Mouse (Mus musculus): ENCODE measurements around the gene 1110004F10Rik. TPM values are rescaled to one million over a fixed set of nuclear protein-coding genes. Genes with fewer than 3 reads are reported as not detected.

Gene 1110004F10Rik
- polyA plus RNA-seq, 1 experiment from 2014 or later: 371 TPM

DNA sequence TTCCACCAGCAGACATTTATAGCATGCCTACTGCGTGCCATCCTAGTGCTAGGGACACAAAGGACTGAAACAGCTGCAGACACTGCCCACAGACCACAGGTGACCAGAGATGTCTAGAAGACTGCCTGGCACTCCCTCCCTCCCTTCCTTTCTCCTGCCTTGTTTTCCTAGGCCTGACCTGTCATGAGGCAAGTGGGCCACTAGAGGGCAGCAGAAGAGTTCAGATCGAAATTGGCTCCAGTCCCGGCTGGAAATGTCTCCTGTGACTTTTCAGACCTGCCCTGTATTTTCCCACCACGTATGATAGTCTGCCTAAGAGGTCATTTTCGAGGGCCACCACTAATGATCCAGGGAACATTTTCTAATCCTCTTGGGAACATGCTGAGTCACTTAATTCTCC is 92.9 kb downstream of the 1110004F10Rik start:
- WGBS: 11% methylated on average over 5 of the region's 5 CpGs
- Histone ChIP-seq H3K27me3 (ENCODE audit: low read depth, poor library complexity, severe bottlenecking) (no peaks in the 10 kb centered on the region), H3K4me3 (no peak overlapping the region), H3K9me3 (replicated peaks) (no peaks in the 10 kb centered on the region), H3K36me3 (peaks cover 67% of the 10 kb centered on the region), H3K4me1 (peaks cover 11% of the 10 kb centered on the region; the same call in 1 of the 2 replicates), H3K27ac (replicated peaks) (peak overlapping the region; percentile 71)
- peak; percentile 80 for DNase-seq (ENCODE audit: low spot score)

DNA sequence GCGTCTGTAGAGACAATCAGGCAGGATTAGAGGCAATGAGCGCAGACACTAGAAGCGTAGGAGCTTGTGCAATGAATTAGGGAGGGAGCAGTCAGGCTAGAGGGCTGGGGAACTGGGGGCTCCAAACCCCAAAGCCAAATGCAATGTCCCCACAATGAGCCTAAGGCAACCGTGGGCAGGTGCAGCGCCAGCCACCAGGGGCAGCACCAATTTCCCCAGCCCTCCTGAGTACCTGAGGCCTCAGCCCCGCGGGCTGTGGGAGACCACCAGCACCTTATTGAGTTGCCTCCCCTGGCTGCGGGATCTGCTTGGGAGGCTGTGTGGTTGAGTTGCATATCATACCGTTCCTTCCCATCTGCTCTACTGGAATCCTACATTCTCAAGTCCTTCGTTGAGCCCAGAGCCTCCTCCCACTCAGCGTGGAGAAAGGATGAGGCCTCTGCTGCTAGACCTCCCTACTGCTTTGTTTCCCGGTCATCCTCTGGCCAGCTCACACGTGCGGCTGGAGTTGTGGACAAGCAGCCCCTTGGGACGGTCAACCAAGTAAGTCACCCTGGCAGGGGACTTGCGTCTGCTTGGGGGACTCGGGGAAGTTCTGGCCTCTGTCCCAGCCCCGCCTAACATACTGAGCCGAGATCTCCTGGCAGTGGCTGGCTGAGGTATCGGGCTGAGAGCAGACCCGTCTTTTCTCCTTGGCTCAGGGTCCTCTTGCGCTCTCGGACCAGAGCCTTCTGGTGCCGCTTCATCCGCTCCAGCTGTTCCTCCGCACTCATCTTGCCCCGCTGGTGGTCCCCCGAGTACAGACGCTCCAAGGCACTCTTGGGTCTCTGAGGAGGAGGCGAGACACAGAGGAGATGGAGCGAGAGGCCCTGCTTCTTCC is 95.5 kb downstream of the 1110004F10Rik start:
- WGBS: 81% methylated on average over 31 of the region's 31 CpGs
- Histone ChIP-seq H3K27me3 (ENCODE audit: low read depth, poor library complexity, severe bottlenecking) (no peaks in the 10 kb centered on the region), H3K4me1 (peaks cover 9% of the 10 kb centered on the region; the same call in 1 of the 2 replicates), H3K27ac (replicated peaks) (no peak overlapping the region), H3K9me3 (replicated peaks) (no peaks in the 10 kb centered on the region), H3K4me3 (no peak overlapping the region), H3K36me3 (peaks cover 63% of the 10 kb centered on the region)
- no peak for DNase-seq (ENCODE audit: low spot score)

DNA sequence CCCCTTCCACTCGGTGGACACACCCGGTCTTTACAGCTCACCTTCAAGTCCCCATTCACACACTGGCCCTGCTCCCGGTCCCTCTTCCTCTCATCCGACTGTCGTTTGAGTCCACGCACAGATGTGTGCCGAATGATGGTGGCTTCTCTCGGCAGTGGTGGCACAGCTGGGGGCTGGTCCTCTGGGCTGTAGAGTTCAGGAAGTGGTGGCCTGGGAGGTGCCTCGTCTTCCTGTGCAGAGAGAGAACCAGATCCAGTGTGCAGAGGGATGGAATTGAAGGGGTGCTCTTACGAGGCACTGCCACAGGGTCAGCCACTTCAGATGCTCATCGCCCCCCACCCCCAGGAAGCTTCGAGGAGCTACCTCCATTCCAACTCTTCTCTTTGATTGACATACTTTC is 98.0 kb downstream of the 1110004F10Rik start:
- no peak overlapping the region for H3K4me3 ChIP-seq
- 93% methylated on average over 12 of the region's 12 CpGs for WGBS
- no peak overlapping the region for H3K27ac ChIP-seq (replicated peaks)
- H3K9me3 ChIP-seq (replicated peaks): no peaks in the 10 kb centered on the region
- H3K36me3 ChIP-seq: peaks cover 85% of the 10 kb centered on the region
- no peak for DNase-seq (ENCODE audit: low spot score)
- 0 out of 2 replicates have a peak, but pooled peaks cover 3% of the 10 kb centered on the region for H3K4me1 ChIP-seq
- no peaks in the 10 kb centered on the region for H3K27me3 ChIP-seq (ENCODE audit: low read depth, poor library complexity, severe bottlenecking)

DNA sequence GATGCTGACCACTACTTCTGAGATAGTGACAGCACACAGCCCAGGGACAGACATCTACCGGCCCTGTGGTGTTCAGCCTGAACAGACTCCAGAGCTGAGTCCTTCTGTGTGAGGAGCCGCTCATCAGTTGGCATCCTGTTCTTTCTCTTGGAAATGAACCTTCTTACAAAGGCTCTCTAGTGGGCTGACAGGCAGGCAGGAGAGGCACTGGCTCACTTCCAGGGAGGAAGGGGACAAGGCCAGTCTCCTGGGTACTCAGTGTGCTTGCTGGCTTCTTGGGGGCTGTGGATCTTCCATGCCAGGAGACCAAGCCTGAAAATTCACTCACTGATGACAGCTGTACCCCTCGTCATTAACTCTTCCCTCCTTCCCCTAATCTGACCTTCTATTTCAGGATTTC is 98.5 kb downstream of the 1110004F10Rik start:
- DNase-seq (ENCODE audit: low spot score): no peak
- no peak overlapping the region for H3K27ac ChIP-seq (replicated peaks)
- H3K9me3 ChIP-seq (replicated peaks): no peaks in the 10 kb centered on the region
- 0 out of 2 replicates have a peak, but pooled peaks cover under 1% of the 10 kb centered on the region for H3K4me1 ChIP-seq
- WGBS: 87% methylated on average over 3 of the region's 3 CpGs
- peaks cover 90% of the 10 kb centered on the region for H3K36me3 ChIP-seq
- no peaks in the 10 kb centered on the region for H3K27me3 ChIP-seq (ENCODE audit: low read depth, poor library complexity, severe bottlenecking)
- no peak overlapping the region for H3K4me3 ChIP-seq

DNA sequence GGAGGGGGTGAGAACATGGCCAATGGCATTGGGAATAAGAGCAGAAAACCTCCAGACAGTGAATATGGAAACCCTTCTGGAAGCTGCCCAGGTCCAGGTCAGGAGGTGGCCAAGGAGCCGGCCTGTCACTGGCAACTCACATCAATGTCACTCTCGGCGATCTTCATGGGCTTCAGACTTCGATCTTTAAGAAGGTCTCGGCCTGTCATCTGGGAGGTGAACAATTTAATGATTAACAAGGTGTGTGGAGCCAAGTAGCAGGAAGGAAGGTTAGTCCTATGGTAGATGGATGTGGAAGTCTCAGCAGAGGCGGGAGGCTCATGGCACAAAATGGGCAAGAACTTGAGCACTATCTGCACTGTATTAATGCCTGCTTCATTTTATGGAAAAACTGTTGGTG is 105.8 kb downstream of the 1110004F10Rik start:
- WGBS: 94% methylated on average over 6 of the region's 6 CpGs
- DNase-seq (ENCODE audit: low spot score): no peak
- Histone ChIP-seq H3K9me3 (replicated peaks) (no peaks in the 10 kb centered on the region), H3K27me3 (ENCODE audit: low read depth, poor library complexity, severe bottlenecking) (no peaks in the 10 kb centered on the region), H3K4me1 (peaks cover 13% of the 10 kb centered on the region), H3K4me3 (no peak overlapping the region), H3K27ac (replicated peaks) (no peak overlapping the region), H3K36me3 (peaks cover 75% of the 10 kb centered on the region)

DNA sequence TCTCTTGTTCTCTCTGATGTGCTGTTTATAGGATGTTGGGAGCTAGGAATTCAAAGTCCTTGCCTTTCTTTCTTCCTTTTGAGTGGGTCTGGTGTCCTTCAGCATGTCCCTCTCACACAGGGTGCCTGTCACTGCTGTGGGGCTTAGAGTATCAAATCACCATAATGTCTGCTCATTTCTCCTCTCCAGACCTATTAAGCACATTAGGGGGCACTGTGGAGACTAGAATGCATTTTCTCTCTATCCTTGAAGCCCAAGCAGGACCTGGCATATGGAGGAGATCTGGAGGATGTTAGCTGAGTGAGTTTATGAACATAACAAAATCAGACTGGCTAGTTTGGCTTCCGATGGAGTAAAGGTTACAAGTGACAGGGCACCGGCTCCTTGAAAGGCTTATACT is 107.9 kb downstream of the 1110004F10Rik start:
- Histone ChIP-seq H3K27ac (replicated peaks) (no peak overlapping the region), H3K27me3 (ENCODE audit: low read depth, poor library complexity, severe bottlenecking) (no peaks in the 10 kb centered on the region), H3K4me1 (peaks cover 22% of the 10 kb centered on the region), H3K9me3 (replicated peaks) (no peaks in the 10 kb centered on the region), H3K4me3 (no peak overlapping the region), H3K36me3 (peaks cover 62% of the 10 kb centered on the region)
- no peak for DNase-seq (ENCODE audit: low spot score)
- 93% methylated on average over 2 of the region's 2 CpGs for WGBS

DNA sequence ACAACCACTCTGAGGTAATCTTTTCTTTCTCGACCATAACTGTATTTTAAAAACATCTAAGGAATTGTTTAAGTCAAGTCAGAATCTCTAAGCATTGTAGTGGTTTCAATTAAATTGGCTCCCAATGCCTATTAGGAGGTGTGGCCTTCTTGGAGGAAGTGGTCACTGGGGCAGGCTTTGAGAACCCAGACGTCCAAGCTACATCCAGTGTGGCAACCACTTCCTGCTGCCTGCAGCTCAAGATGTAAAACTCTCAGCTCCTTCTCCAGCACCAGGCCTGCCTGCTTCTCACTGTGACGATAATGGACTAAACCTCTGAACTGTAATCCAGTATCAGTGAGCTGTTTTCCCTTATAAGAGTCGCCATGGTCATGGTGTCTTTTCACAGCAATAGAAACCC is 110.4 kb downstream of the 1110004F10Rik start:
- Histone ChIP-seq H3K9me3 (replicated peaks) (no peaks in the 10 kb centered on the region), H3K4me1 (peaks cover 22% of the 10 kb centered on the region), H3K27me3 (ENCODE audit: low read depth, poor library complexity, severe bottlenecking) (no peaks in the 10 kb centered on the region), H3K36me3 (peaks cover 65% of the 10 kb centered on the region), H3K27ac (replicated peaks) (no peak overlapping the region), H3K4me3 (no peak overlapping the region)
- DNase-seq (ENCODE audit: low spot score): no peak
- WGBS: 76% methylated on average over 4 of the region's 4 CpGs

DNA sequence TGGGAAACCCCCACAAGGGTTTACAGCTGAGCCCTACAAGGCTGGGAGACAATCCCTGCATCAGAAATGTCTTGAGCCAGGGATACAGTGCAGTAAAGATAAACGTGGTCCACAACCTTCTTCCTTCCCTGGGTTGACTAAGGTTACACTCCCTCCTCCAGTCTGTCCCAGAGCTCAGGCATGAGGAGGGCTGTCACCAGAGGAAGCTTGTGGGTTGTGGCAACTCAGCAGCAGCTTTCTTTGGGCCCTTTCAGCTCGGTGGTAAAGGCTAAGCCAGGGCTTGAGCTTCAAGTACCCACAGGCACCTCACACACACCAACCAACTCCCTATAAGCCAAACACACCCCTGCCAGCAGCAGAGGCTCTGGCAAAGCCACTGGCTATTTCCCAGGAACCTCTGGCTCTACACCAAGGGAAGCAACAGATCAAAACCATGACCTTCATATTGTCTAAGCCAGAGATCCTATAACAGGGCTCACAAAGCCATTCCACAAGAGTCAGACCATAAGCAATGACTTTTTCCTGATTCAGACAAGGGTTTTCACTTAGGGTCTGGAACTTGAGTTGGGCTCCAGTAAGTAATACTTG is 114.7 kb downstream of the 1110004F10Rik start:
- WGBS: 87% methylated on average over 2 of the region's 2 CpGs
- H3K27me3 ChIP-seq (ENCODE audit: low read depth, poor library complexity, severe bottlenecking): no peaks in the 10 kb centered on the region
- no peaks in the 10 kb centered on the region for H3K9me3 ChIP-seq (replicated peaks)
- H3K27ac ChIP-seq (replicated peaks): no peak overlapping the region
- no peak for DNase-seq (ENCODE audit: low spot score)
- peaks cover 78% of the 10 kb centered on the region for H3K36me3 ChIP-seq
- H3K4me1 ChIP-seq: peaks cover 16% of the 10 kb centered on the region
- no peak overlapping the region for H3K4me3 ChIP-seq

Other genes with a start within 250 kb of the 1110004F10Rik start
- 25.5 and 31.8 TPM in 2 replicates for gene Sox6, start 601 bp upstream of the 1110004F10Rik start, polyA plus RNA-seq (2016; fragmentation: Nextera tagmentation; extraction: Ambion mirVana)
- 0.71 and 1.0 TPM in 2 replicates for gene Gm4353, start 45.2 kb downstream of the 1110004F10Rik start, polyA plus RNA-seq (2016; fragmentation: Nextera tagmentation; extraction: Ambion mirVana)